Mouse (Mus musculus): ENCODE data around the gene Tspan4. TPM values are rescaled to one million over a fixed set of nuclear protein-coding genes. Genes with fewer than 3 reads are reported as not detected.

The Tspan4 gene
- polyA plus RNA-seq, 1 experiment from 2014 or later, result 21.2 TPM

DNA sequence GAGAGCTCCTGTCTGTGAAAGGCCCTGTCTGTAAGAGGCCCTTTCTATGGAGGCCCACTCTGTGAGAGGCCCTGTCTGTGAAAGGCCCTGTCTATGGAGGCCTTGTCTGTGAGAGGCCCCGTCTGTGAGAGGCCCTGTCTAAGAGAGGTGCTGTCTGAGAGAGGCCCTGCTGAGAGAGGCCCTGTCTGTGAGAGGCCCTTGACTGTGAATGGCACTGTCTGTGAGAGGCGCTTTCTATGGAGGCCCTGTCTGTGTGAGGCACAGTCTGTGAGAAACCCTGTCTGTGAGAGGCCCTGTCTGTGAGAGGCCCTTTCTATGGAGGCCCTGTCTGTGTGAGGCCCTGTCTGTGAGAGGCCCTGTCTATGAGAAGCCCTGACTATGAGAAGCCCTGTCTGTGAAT lies 31.2 kb downstream of the Tspan4 start:
- H3K4me3 ChIP-seq (ENCODE audit: low read depth, low read length), result no peak overlapping the region
- no peaks in the 10 kb centered on the region for H3K36me3 ChIP-seq (ENCODE audit: control insufficient read depth, insufficient read depth, low read length)
- ATAC-seq (ENCODE audit: insufficient number of reproducible peaks, low FRiP score, low TSS enrichment, low read depth) (no peak), DNase-seq (ENCODE audit: low spot score) (no peak)
- no peaks in the 10 kb centered on the region for H3K4me1 ChIP-seq (ENCODE audit: control insufficient read depth, insufficient read depth, low read length)
- H3K27ac ChIP-seq (replicated peaks; ENCODE audit: low read depth, low read length), result no peak overlapping the region
- no peak overlapping the region for H3K4me2 ChIP-seq (ENCODE audit: low read depth, severe bottlenecking)
- no peaks in the 10 kb centered on the region for H3K9me3 ChIP-seq (ENCODE audit: control insufficient read depth, low read length)
- H3K9ac ChIP-seq (ENCODE audit: low read length), result no peak overlapping the region
- WGBS, result 79% methylated on average over 2 of the region's 2 CpGs
- H3K27me3 ChIP-seq (ENCODE audit: control insufficient read depth, insufficient read depth, low read length), result no peaks in the 10 kb centered on the region

DNA sequence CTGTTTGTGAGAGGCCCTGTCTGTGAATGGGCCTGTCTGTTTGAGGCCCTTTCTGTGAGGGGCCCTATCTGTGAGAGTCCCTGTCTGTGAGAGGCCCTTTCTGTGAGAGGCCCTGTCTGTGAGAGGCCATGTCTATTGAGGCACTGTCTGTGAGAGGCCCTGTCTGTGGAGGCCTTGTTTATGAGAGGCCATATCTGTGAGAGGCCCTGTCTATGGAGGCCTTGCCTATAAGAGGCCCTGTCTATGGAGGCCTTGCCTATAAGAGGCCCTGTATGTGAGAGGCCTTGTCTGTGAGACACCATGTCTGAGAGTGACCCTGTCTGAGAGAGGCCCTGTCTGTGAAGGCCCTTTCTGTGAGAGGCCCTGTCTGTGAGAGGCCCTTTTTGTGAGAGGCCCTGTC lies 33.1 kb downstream of the Tspan4 start:
- Histone ChIP-seq H3K9ac (ENCODE audit: low read length) (no peak overlapping the region), H3K9me3 (ENCODE audit: control insufficient read depth, low read length) (no peaks in the 10 kb centered on the region), H3K27ac (replicated peaks; ENCODE audit: low read depth, low read length) (no peak overlapping the region), H3K36me3 (ENCODE audit: control insufficient read depth, insufficient read depth, low read length) (no peaks in the 10 kb centered on the region), H3K4me2 (ENCODE audit: low read depth, severe bottlenecking) (no peak overlapping the region), H3K4me3 (ENCODE audit: low read depth, low read length) (no peak overlapping the region), H3K4me1 (ENCODE audit: control insufficient read depth, insufficient read depth, low read length) (no peaks in the 10 kb centered on the region), H3K27me3 (ENCODE audit: control insufficient read depth, insufficient read depth, low read length) (no peaks in the 10 kb centered on the region)
- ATAC-seq (ENCODE audit: insufficient number of reproducible peaks, low FRiP score, low TSS enrichment, low read depth) (no peak), DNase-seq (ENCODE audit: low spot score) (no peak)

DNA sequence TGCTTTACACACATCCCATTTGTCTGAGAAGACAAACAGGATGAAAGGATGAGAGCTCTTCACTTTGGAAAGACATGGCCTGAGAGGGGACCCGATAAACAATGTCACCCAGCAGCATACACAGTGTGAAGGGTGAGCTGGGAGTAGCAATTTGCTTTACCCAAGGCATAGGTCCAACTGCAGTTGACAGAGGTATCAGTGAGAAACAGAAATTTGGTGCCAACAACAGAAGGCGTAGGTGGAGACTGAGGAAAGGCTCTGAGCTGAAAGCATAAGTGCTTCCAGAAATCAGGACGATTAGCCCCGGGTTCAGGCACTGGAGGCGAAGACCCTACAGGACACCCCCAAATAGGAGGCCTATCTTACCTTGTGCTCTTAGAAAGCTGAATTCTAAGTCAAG lies 35.2 kb downstream of the Tspan4 start:
- H3K36me3 ChIP-seq (ENCODE audit: control insufficient read depth, insufficient read depth, low read length), result no peaks in the 10 kb centered on the region
- H3K9me3 ChIP-seq (ENCODE audit: control insufficient read depth, low read length), result no peaks in the 10 kb centered on the region
- H3K27me3 ChIP-seq (ENCODE audit: control insufficient read depth, insufficient read depth, low read length), result no peaks in the 10 kb centered on the region
- no peak overlapping the region for H3K27ac ChIP-seq (replicated peaks; ENCODE audit: low read depth, low read length)
- H3K4me3 ChIP-seq (ENCODE audit: low read depth, low read length), result no peak overlapping the region
- no peak overlapping the region for H3K4me2 ChIP-seq (ENCODE audit: low read depth, severe bottlenecking)
- WGBS, result 91% methylated on average over 5 of the region's 5 CpGs
- ATAC-seq (ENCODE audit: insufficient number of reproducible peaks, low FRiP score, low TSS enrichment, low read depth) (no peak), DNase-seq (ENCODE audit: low spot score) (no peak)
- no peak overlapping the region for H3K9ac ChIP-seq (ENCODE audit: low read length)
- H3K4me1 ChIP-seq (ENCODE audit: control insufficient read depth, insufficient read depth, low read length), result no peaks in the 10 kb centered on the region

DNA sequence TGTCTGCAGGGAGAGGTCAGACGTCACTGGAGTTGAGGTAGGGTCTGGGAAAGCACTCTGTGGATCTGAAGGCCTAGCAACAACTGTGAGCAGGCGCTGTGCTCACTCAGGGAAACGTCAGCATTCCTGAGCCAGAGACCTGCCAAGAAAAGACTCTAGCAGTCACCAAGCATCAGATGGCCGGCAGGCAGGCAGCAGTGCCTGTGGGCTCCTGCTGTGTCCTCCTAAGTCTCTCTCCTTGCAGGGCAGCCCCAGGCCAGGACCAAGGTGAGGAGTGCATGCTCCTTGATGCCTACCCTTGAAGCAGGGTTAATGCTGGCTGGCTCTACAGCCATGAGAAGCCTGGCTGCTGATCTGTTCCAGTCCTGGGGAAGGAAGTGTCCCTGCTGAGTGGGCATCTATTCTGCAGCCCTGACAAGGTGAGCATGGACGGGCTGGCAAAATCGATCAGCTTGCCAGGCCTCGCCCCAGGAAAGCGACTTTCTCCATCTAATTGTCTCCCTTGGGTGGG lies 35.7 kb downstream of the Tspan4 start:
- no peak overlapping the region for H3K9ac ChIP-seq (ENCODE audit: low read length)
- no peak overlapping the region for H3K4me3 ChIP-seq (ENCODE audit: low read depth, low read length)
- no peak overlapping the region for H3K27ac ChIP-seq (replicated peaks; ENCODE audit: low read depth, low read length)
- no peak for DNase-seq (ENCODE audit: low spot score)
- no peaks in the 10 kb centered on the region for H3K9me3 ChIP-seq (ENCODE audit: control insufficient read depth, low read length)
- no peak for ATAC-seq (ENCODE audit: insufficient number of reproducible peaks, low FRiP score, low TSS enrichment, low read depth)
- no peaks in the 10 kb centered on the region for H3K36me3 ChIP-seq (ENCODE audit: control insufficient read depth, insufficient read depth, low read length)
- no peaks in the 10 kb centered on the region for H3K4me1 ChIP-seq (ENCODE audit: control insufficient read depth, insufficient read depth, low read length)
- 71% methylated on average over 8 of the region's 8 CpGs for WGBS
- no peaks in the 10 kb centered on the region for H3K27me3 ChIP-seq (ENCODE audit: control insufficient read depth, insufficient read depth, low read length)
- H3K4me2 ChIP-seq (ENCODE audit: low read depth, severe bottlenecking), result no peak overlapping the region

DNA sequence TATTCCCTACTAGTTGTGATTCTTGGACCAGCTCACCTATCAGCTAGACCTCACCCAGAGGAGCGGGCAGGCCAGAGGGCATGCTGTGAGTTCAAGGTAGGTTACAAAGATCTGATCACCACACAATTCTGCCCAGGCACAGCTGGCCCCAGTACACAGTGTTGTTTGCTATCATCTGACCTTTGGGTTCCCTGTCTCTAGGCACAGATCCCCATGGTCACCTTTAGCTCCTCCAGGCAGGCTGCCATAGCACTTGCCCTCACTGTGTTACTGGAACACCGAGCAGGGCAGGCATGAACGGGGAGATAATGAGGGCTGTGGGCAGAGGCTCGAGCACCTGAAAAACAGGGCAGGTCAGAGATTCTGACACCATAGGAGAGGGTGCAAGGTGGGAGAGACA lies 42.6 kb downstream of the Tspan4 start:
- WGBS, result 86% methylated on average over 4 of the region's 4 CpGs
- Histone ChIP-seq H3K4me1 (ENCODE audit: control insufficient read depth, insufficient read depth, low read length) (no peaks in the 10 kb centered on the region), H3K4me2 (ENCODE audit: low read depth, severe bottlenecking) (no peak overlapping the region), H3K36me3 (ENCODE audit: control insufficient read depth, insufficient read depth, low read length) (no peaks in the 10 kb centered on the region; the same call in 1 of the 2 replicates), H3K9me3 (ENCODE audit: control insufficient read depth, low read length) (no peaks in the 10 kb centered on the region), H3K9ac (ENCODE audit: low read length) (no peak overlapping the region), H3K27me3 (ENCODE audit: control insufficient read depth, insufficient read depth, low read length) (no peaks in the 10 kb centered on the region), H3K4me3 (ENCODE audit: low read depth, low read length) (no peak overlapping the region), H3K27ac (replicated peaks; ENCODE audit: low read depth, low read length) (no peak overlapping the region)
- ATAC-seq (ENCODE audit: insufficient number of reproducible peaks, low FRiP score, low TSS enrichment, low read depth), result no peak
- no peak for DNase-seq (ENCODE audit: low spot score)

DNA sequence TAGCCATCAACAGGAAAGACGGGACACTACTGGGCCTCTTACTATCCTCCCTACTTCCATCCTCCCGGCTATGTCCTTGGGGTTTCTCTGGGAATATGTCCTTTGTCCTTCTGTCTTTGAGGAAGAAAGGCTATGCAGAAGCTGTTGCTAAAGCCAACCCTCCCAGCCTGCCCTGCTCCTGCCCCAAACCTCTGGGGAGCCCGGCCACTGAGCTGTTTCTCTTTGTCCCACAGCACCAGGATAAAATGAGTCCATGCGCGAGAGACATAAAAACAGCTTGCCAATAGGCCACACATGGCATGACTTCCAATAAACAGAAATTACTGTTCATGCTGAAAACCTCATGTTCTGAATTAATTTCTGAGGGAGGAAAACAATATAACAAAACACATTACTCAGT lies 43.3 kb downstream of the Tspan4 start:
- Histone ChIP-seq H3K9ac (ENCODE audit: low read length) (no peak overlapping the region), H3K36me3 (ENCODE audit: control insufficient read depth, insufficient read depth, low read length) (no peaks in the 10 kb centered on the region; the same call in 1 of the 2 replicates), H3K4me1 (ENCODE audit: control insufficient read depth, insufficient read depth, low read length) (no peaks in the 10 kb centered on the region), H3K4me2 (ENCODE audit: low read depth, severe bottlenecking) (no peak overlapping the region), H3K27me3 (ENCODE audit: control insufficient read depth, insufficient read depth, low read length) (no peaks in the 10 kb centered on the region), H3K27ac (replicated peaks; ENCODE audit: low read depth, low read length) (no peak overlapping the region), H3K9me3 (ENCODE audit: control insufficient read depth, low read length) (no peaks in the 10 kb centered on the region), H3K4me3 (ENCODE audit: low read depth, low read length) (no peak overlapping the region)
- DNase-seq (ENCODE audit: low spot score), result no peak
- no peak for ATAC-seq (ENCODE audit: insufficient number of reproducible peaks, low FRiP score, low TSS enrichment, low read depth)
- 84% methylated on average over 5 of the region's 5 CpGs for WGBS

DNA sequence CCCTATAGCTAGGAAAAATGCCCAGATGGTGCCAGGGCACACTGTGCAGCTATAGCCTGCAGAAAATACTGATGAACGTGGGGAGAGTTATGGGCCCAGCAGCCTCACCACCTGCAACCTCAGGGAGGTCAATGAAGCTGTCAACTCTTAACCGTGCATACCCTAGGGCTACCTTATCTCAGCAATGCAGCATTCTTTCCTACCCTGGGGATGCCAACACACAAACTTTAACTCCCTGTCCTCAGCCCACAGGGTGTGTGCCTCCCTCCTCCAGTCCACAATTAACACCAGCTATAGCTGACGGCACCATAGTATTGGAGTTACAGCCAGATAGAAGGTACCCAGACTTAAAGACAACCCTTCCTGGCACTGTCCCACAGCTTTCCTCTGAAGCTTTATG lies 43.9 kb downstream of the Tspan4 start:
- Histone ChIP-seq H3K9me3 (ENCODE audit: control insufficient read depth, low read length) (no peaks in the 10 kb centered on the region), H3K27ac (replicated peaks; ENCODE audit: low read depth, low read length) (no peak overlapping the region), H3K4me2 (ENCODE audit: low read depth, severe bottlenecking) (no peak overlapping the region), H3K36me3 (ENCODE audit: control insufficient read depth, insufficient read depth, low read length) (no peaks in the 10 kb centered on the region; the same call in 1 of the 2 replicates), H3K27me3 (ENCODE audit: control insufficient read depth, insufficient read depth, low read length) (no peaks in the 10 kb centered on the region), H3K4me3 (ENCODE audit: low read depth, low read length) (no peak overlapping the region), H3K4me1 (ENCODE audit: control insufficient read depth, insufficient read depth, low read length) (no peaks in the 10 kb centered on the region), H3K9ac (ENCODE audit: low read length) (no peak overlapping the region)
- no peak for DNase-seq (ENCODE audit: low spot score)
- 86% methylated on average over 3 of the region's 3 CpGs for WGBS
- ATAC-seq (ENCODE audit: insufficient number of reproducible peaks, low FRiP score, low TSS enrichment, low read depth), result no peak

DNA sequence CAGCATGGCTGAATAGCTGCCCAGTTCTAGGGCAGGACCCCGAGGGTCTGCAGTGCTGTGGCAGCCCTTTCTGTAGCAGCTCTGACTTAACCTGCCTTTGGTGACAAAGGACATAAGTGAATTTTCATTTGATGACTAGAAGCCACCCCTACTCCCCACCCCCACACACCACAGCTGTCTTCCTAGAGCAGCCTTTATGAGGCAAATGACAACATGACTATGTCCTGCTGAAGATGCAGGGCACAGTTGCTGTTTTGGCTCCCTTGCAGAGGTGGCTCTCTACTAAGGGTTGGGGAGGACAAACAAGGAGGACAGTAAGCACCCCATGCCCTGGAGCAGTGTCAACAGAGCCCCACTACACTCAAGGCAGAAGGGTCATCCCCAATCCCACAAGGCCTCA lies 44.8 kb downstream of the Tspan4 start:
- no peaks in the 10 kb centered on the region; the same call in 1 of the 2 replicates for H3K36me3 ChIP-seq (ENCODE audit: control insufficient read depth, insufficient read depth, low read length)
- no peaks in the 10 kb centered on the region for H3K9me3 ChIP-seq (ENCODE audit: control insufficient read depth, low read length)
- WGBS, result 79% methylated on average over 1 of the region's 1 CpGs

DNA sequence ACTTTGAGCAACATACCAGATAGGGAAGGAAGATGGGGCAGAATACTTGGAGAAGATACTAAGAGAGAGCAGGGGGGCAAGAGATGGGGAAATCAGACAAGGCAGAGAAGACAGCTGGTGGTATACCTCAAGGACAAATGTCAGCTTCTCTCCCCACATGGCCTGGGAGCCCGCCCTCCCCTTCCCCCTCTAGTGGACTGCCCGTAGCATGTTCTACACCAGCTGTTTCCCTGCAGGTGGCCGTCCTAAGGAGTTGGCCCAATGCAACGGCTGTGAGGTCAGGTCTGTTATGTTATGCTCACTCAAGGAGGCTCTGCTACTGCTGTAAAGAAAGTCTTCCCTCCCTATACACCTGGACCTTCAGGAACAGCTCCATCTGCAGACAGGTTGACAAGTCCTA lies 48.0 kb downstream of the Tspan4 start:
- Histone ChIP-seq H3K36me3 (ENCODE audit: control insufficient read depth, insufficient read depth, low read length) (no peaks in the 10 kb centered on the region; the same call in 1 of the 2 replicates), H3K9ac (ENCODE audit: low read length) (no peak overlapping the region), H3K4me3 (ENCODE audit: low read depth, low read length) (no peak overlapping the region), H3K27ac (replicated peaks; ENCODE audit: low read depth, low read length) (no peak overlapping the region), H3K9me3 (ENCODE audit: control insufficient read depth, low read length) (no peaks in the 10 kb centered on the region), H3K27me3 (ENCODE audit: control insufficient read depth, insufficient read depth, low read length) (no peaks in the 10 kb centered on the region), H3K4me1 (ENCODE audit: control insufficient read depth, insufficient read depth, low read length) (no peaks in the 10 kb centered on the region), H3K4me2 (ENCODE audit: low read depth, severe bottlenecking) (no peak overlapping the region)
- 40% methylated on average over 4 of the region's 4 CpGs for WGBS
- ATAC-seq (ENCODE audit: insufficient number of reproducible peaks, low FRiP score, low TSS enrichment, low read depth) (no peak), DNase-seq (ENCODE audit: low spot score) (no peak)

More for the DNA sequence above, 44.8 kb downstream of the Tspan4 start:
- H3K9ac ChIP-seq (ENCODE audit: low read length), result no peak overlapping the region
- no peak for DNase-seq (ENCODE audit: low spot score)
- no peak for ATAC-seq (ENCODE audit: insufficient number of reproducible peaks, low FRiP score, low TSS enrichment, low read depth)
- H3K4me1 ChIP-seq (ENCODE audit: control insufficient read depth, insufficient read depth, low read length), result no peaks in the 10 kb centered on the region
- H3K27me3 ChIP-seq (ENCODE audit: control insufficient read depth, insufficient read depth, low read length), result no peaks in the 10 kb centered on the region
- H3K4me3 ChIP-seq (ENCODE audit: low read depth, low read length), result no peak overlapping the region
- no peak overlapping the region for H3K27ac ChIP-seq (replicated peaks; ENCODE audit: low read depth, low read length)
- no peak overlapping the region for H3K4me2 ChIP-seq (ENCODE audit: low read depth, severe bottlenecking)

Measured in limb, embryonic 11.5 days (tissue).